Mouse (Mus musculus) testis, adult 2 months (tissue): Measurements from ENCODE around the gene Rars. TPM values are rescaled to one million over a fixed set of nuclear protein-coding genes. Genes with fewer than 3 reads are reported as not detected.

Source experiments
- H3K27ac ChIP-seq: fragments of 200-500 bp; 2 replicates; pipeline ENCODE4 v1.5.1; 2012; ENCODE audit warnings: low read depth, low read length; ENCODE audit not compliant: control insufficient read depth, insufficient read depth
- H3K27me3 ChIP-seq: fragments of 200-500 bp; 2 replicates; pipeline ENCODE4 v1.6.1; 2012; ENCODE audit warnings: mild to moderate bottlenecking, low read length, moderate library complexity; ENCODE audit not compliant: control insufficient read depth, insufficient read depth
- H3K36me3 ChIP-seq: fragments of 200-500 bp; 2 replicates; pipeline ENCODE4 v1.6.1; 2012; ENCODE audit warnings: mild to moderate bottlenecking, low read length; ENCODE audit not compliant: control insufficient read depth, insufficient read depth
- H3K4me1 ChIP-seq: fragments of 200-500 bp; 2 replicates; pipeline ENCODE4 v1.6.1; 2012; ENCODE audit warnings: low read length; ENCODE audit not compliant: control insufficient read depth, insufficient read depth
- H3K4me3 ChIP-seq: fragments of 200-500 bp; 2 replicates; pipeline ENCODE4 v1.5.1; 2012; ENCODE audit warnings: low read depth, mild to moderate bottlenecking, low read length, moderate library complexity, mixed read lengths; ENCODE audit not compliant: control insufficient read depth
- CTCF ChIP-seq: fragments of 200-500 bp; IDR thresholded peaks from 2 replicates; pipeline ENCODE4 v1.5.1; 2012; ENCODE audit warnings: low read depth, mild to moderate bottlenecking, inconsistent platforms, low read length, moderate library complexity; ENCODE audit not compliant: control insufficient read depth, insufficient read depth, insufficient replicate concordance
- POLR2A ChIP-seq: fragments of 200-500 bp; IDR thresholded peaks from 2 replicates; pipeline ENCODE4 v1.6.1; 2012; ENCODE audit warnings: low read depth, mild to moderate bottlenecking, inconsistent platforms, low read length, moderate library complexity; ENCODE audit not compliant: control insufficient read depth
- polyA plus RNA-seq: library from polyadenylated mRNA; depleted of rRNA; stranded (reverse); fragments of >200 nt; gene quantifications from 2 replicates; pipeline ENCODE4 v1.2.3, GENCODE M21; 2012

The Rars gene
- polyA plus RNA-seq, 1 experiment = 9.3 TPM

GRCm38 (mm10) chr11:35864981-35865604, 30.8 kb upstream of the Rars start:
- Histone ChIP-seq H3K27ac (no peak overlapping the region), H3K4me1 (no peaks in the 10 kb centered on the region), H3K27me3 (no peaks in the 10 kb centered on the region), H3K36me3 (no peaks in the 10 kb centered on the region), H3K4me3 (no peak overlapping the region)
- TF ChIP-seq CTCF (no peak), POLR2A (no peak)

- no peak overlapping the region for H3K27ac ChIP-seq
- H3K4me1 ChIP-seq = no peaks in the 10 kb centered on the region
- H3K27me3 ChIP-seq = no peaks in the 10 kb centered on the region
- no peaks in the 10 kb centered on the region for H3K36me3 ChIP-seq
- TF ChIP-seq CTCF = no peak
- TF ChIP-seq POLR2A = no peak
- H3K4me3 ChIP-seq = no peak overlapping the region
Measured at GRCm38 (mm10) chr11:35863653-35864052, 29.3 kb upstream of the Rars start.

GRCm38 (mm10) chr11:35857395-35858067, 23.2 kb upstream of the Rars start:
- no peak for TF ChIP-seq CTCF
- no peak for TF ChIP-seq POLR2A
- H3K27ac ChIP-seq = no peak overlapping the region
- no peak overlapping the region for H3K4me3 ChIP-seq
- H3K36me3 ChIP-seq = no peaks in the 10 kb centered on the region
- no peaks in the 10 kb centered on the region for H3K27me3 ChIP-seq
- no peaks in the 10 kb centered on the region for H3K4me1 ChIP-seq

GRCm38 (mm10) chr11:35856359-35857040, 22.2 kb upstream of the Rars start:
- Histone ChIP-seq H3K36me3 (no peaks in the 10 kb centered on the region), H3K27ac (no peak overlapping the region), H3K4me1 (no peaks in the 10 kb centered on the region), H3K27me3 (no peaks in the 10 kb centered on the region), H3K4me3 (no peak overlapping the region)
- TF ChIP-seq POLR2A = no peak
- TF ChIP-seq CTCF = no peak

- Histone ChIP-seq H3K4me3 (no peak overlapping the region), H3K4me1 (no peaks in the 10 kb centered on the region), H3K27me3 (no peaks in the 10 kb centered on the region), H3K36me3 (no peaks in the 10 kb centered on the region), H3K27ac (no peak overlapping the region)
- TF ChIP-seq POLR2A (no peak), CTCF (no peak)
Measured at GRCm38 (mm10) chr11:35855567-35855966, 21.3 kb upstream of the Rars start.

- Histone ChIP-seq H3K4me1 (no peaks in the 10 kb centered on the region), H3K36me3 (no peaks in the 10 kb centered on the region), H3K27ac (no peak overlapping the region), H3K4me3 (no peak overlapping the region), H3K27me3 (no peaks in the 10 kb centered on the region)
- TF ChIP-seq CTCF = no peak
- TF ChIP-seq POLR2A = no peak
Measured at GRCm38 (mm10) chr11:35854941-35855340, 20.6 kb upstream of the Rars start.

- Histone ChIP-seq H3K36me3 (no peaks in the 10 kb centered on the region), H3K27ac (no peak overlapping the region), H3K27me3 (no peaks in the 10 kb centered on the region), H3K4me3 (no peak overlapping the region), H3K4me1 (no peaks in the 10 kb centered on the region)
- TF ChIP-seq POLR2A (no peak), CTCF (no peak)
Measured at GRCm38 (mm10) chr11:35853651-35854050, 19.3 kb upstream of the Rars start.
